ENCODE assay signal across 8 mouse cellular contexts in genomic region chr9:121316621-121317405, GRCm38 (mm10). TPM values are rescaled to one million over a fixed set of nuclear protein-coding genes. Genes with fewer than 3 reads are reported as not detected.
DNase-seq lines count a peak whose midpoint lies in the region; ATAC-seq lines count a peak whose summit lies in the region.

No protein-coding gene starts in this region.

- H3K27me3 ChIP-seq in neural tube, embryonic 11.5 days (ENCODE audit: control insufficient read depth, insufficient read depth, low read length), result no peaks in the 10 kb centered on the region
- H3K27me3 ChIP-seq in midbrain, embryonic 14.5 days (ENCODE audit: control insufficient read depth, insufficient read depth, low read length), result no peaks in the 10 kb centered on the region

- no peak overlapping the region for H3K4me2 ChIP-seq in neural tube, embryonic 11.5 days (ENCODE audit: low read depth)
- H3K4me2 ChIP-seq in midbrain, embryonic 14.5 days (ENCODE audit: low read length), result no peak overlapping the region

- DNase-seq in neural tube, embryonic 11.5 days (ENCODE audit: low spot score), result peak; percentile 8
- no peak for DNase-seq in neural tube, embryonic 10.5 days (ENCODE audit: extremely low spot score, low spot score)
- DNase-seq in cerebellum, adult 9-10 months, result peak; percentile 78
- peak; percentile 83 to 85 for DNase-seq in heart, adult 9 months (ENCODE audit: low spot score in 2 of 2)
- peak; percentile 44 to 64 for DNase-seq in kidney, postnatal 25 days
- no peak for DNase-seq in midbrain, embryonic 14.5 days
- DNase-seq in retina, embryonic 14.5 days (ENCODE audit: low spot score), result no peak
- DNase-seq in urinary bladder, postnatal 14 days (ENCODE audit: low spot score), result no peak

- ATAC-seq in neural tube, embryonic 11.5 days (ENCODE audit: insufficient read depth, low FRiP score, low TSS enrichment), result no peak
- no peak for ATAC-seq in midbrain, embryonic 14.5 days (ENCODE audit: low FRiP score, low TSS enrichment)

- no peak overlapping the region for H3K4me3 ChIP-seq in neural tube, embryonic 11.5 days (ENCODE audit: low read depth, low read length)
- no peak overlapping the region for H3K4me3 ChIP-seq in midbrain, embryonic 14.5 days (replicated peaks; ENCODE audit: low read depth, low read length)

- no peaks in the 10 kb centered on the region for H3K9me3 ChIP-seq in neural tube, embryonic 11.5 days (ENCODE audit: control insufficient read depth, low read length)
- no peaks in the 10 kb centered on the region for H3K9me3 ChIP-seq in midbrain, embryonic 14.5 days (ENCODE audit: control insufficient read depth, low read length)

- no peak overlapping the region for H3K9ac ChIP-seq in neural tube, embryonic 11.5 days (ENCODE audit: low read length)
- no peak overlapping the region for H3K9ac ChIP-seq in midbrain, embryonic 14.5 days (replicated peaks; ENCODE audit: low read length)

- peaks cover 47% of the 10 kb centered on the region for H3K4me1 ChIP-seq in neural tube, embryonic 11.5 days (ENCODE audit: control insufficient read depth, insufficient read depth, low read length)
- H3K4me1 ChIP-seq in midbrain, embryonic 14.5 days (ENCODE audit: control insufficient read depth, insufficient read depth, low read length), result peaks cover 48% of the 10 kb centered on the region

- 65% methylated on average over 12 of the region's 12 CpGs for WGBS in neural tube, embryonic 11.5 days
- 46% methylated on average over 12 of the region's 12 CpGs for WGBS in midbrain, embryonic 14.5 days

- no peak overlapping the region; the same call in 1 of the 2 replicates for H3K27ac ChIP-seq in neural tube, embryonic 11.5 days (ENCODE audit: low read depth, low read length)
- peak overlapping the region; percentile 27 for H3K27ac ChIP-seq in midbrain, embryonic 14.5 days (replicated peaks; ENCODE audit: low read depth, low read length)

- H3K36me3 ChIP-seq in neural tube, embryonic 11.5 days (ENCODE audit: control insufficient read depth, insufficient read depth, low read length), result no peaks in the 10 kb centered on the region
- H3K36me3 ChIP-seq in midbrain, embryonic 14.5 days (ENCODE audit: control insufficient read depth, insufficient read depth, low read length), result no peaks in the 10 kb centered on the region

RNA-seq across cellular contexts. Expression of gene Trak1, which starts 19.5 kb away (rescaled TPM):
- polyA plus RNA-seq in neural tube, embryonic 11.5 days (2014; fragmentation: Nextera tagmentation; extraction: Ambion mirVana), result 26.4 and 29.8 TPM in 2 replicates
- polyA plus RNA-seq in midbrain, embryonic 14.5 days (2014; fragmentation: Nextera tagmentation; extraction: Ambion mirVana), result 47.0 and 53.6 TPM in 2 replicates

RNA-seq across cellular contexts. Expression of gene Ulk4, which starts 39.8 kb away (rescaled TPM):
- polyA plus RNA-seq in neural tube, embryonic 11.5 days (2014; fragmentation: Nextera tagmentation; extraction: Ambion mirVana), result 133 and 153 TPM in 2 replicates
- 75.7 and 79.0 TPM in 2 replicates for polyA plus RNA-seq in midbrain, embryonic 14.5 days (2014; fragmentation: Nextera tagmentation; extraction: Ambion mirVana)

Comparison
In these comparisons a context has a peak if more than half of its experiments do, and no peak if none do; other contexts are left out.
1. DNase-seq: peak in neural tube, embryonic 11.5 days (single experiment), cerebellum, adult 9-10 months (single experiment), heart, adult 9 months (2 of 2) and kidney, postnatal 25 days (2 of 2); none in neural tube, embryonic 10.5 days (single experiment), midbrain, embryonic 14.5 days (single experiment), retina, embryonic 14.5 days (single experiment) and urinary bladder, postnatal 14 days (single experiment).